Mouse (Mus musculus) adipocyte (in vitro differentiated cells): ENCODE measurements around the gene Mepe.
A peak's percentile ranks its signal among the peaks of the same experiment; 100 is the strongest.

Experiments
- DNase-seq: peaks from one replicate; pipeline ENCODE4 v3.0.0-alpha.2; 2016; ENCODE audit warnings: low spot score

Gene Mepe

GRCm38 (mm10) chr5:104325029-104325428 is at the start of gene Mepe:
Mepe (plus strand) TSS chr5:104325329.
- no peak for DNase-seq

- DNase-seq, result no peak
Measured at GRCm38 (mm10) chr5:104294201-104294600, 30.9 kb upstream of the Mepe start.

- DNase-seq, result no peak
Measured at GRCm38 (mm10) chr5:104298994-104299393, 26.1 kb upstream of the Mepe start, which contains the start of gene Ibsp. Ibsp (plus strand) TSS chr5:104299171.

- DNase-seq, result no peak
Measured at GRCm38 (mm10) chr5:104314073-104314472, 11.1 kb upstream of the Mepe start.

- DNase-seq, result no peak
Measured at GRCm38 (mm10) chr5:104326884-104327283, 1.8 kb downstream of the Mepe start.

GRCm38 (mm10) chr5:104327389-104327788 is 2.3 kb downstream of the Mepe start:
- DNase-seq, result no peak

- DNase-seq, result no peak
Measured at GRCm38 (mm10) chr5:104327876-104328275, 2.7 kb downstream of the Mepe start.

GRCm38 (mm10) chr5:104328317-104328850 is 3.3 kb downstream of the Mepe start:
- DNase-seq, result no peak

- no peak for DNase-seq
Measured at GRCm38 (mm10) chr5:104329381-104329780, 4.3 kb downstream of the Mepe start.

- DNase-seq, result no peak
Measured at GRCm38 (mm10) chr5:104330088-104330487, 5.0 kb downstream of the Mepe start.

GRCm38 (mm10) chr5:104332296-104332695 is 7.2 kb downstream of the Mepe start:
- peak; percentile 58 for DNase-seq

GRCm38 (mm10) chr5:104333231-104333640 is 8.1 kb downstream of the Mepe start:
- peak; percentile 98 for DNase-seq

- no peak for DNase-seq
Measured at GRCm38 (mm10) chr5:104333643-104334042, 8.5 kb downstream of the Mepe start.

- no peak for DNase-seq
Measured at GRCm38 (mm10) chr5:104334516-104334915, 9.4 kb downstream of the Mepe start.

- DNase-seq, result no peak
Measured at GRCm38 (mm10) chr5:104335962-104336361, 10.8 kb downstream of the Mepe start.

- no peak for DNase-seq
Measured at GRCm38 (mm10) chr5:104337491-104337890, 12.4 kb downstream of the Mepe start.

GRCm38 (mm10) chr5:104339009-104339408 is 13.9 kb downstream of the Mepe start:
- DNase-seq, result no peak

GRCm38 (mm10) chr5:104339706-104340512 is 14.8 kb downstream of the Mepe start:
- DNase-seq, result peak; percentile 67

GRCm38 (mm10) chr5:104340513-104340829 is 15.3 kb downstream of the Mepe start:
- no peak for DNase-seq

- peak; percentile 75 for DNase-seq
Measured at GRCm38 (mm10) chr5:104342881-104343280, 17.8 kb downstream of the Mepe start.

GRCm38 (mm10) chr5:104344526-104345240 is 19.6 kb downstream of the Mepe start:
- peak; percentile 48 for DNase-seq

- peak; percentile 84 for DNase-seq
Measured at GRCm38 (mm10) chr5:104345241-104345630, 20.1 kb downstream of the Mepe start.

- no peak for DNase-seq
Measured at GRCm38 (mm10) chr5:104351041-104351440, 25.9 kb downstream of the Mepe start.
